Mouse (Mus musculus) urinary bladder, adult 2 months (tissue): ENCODE data around the gene Suv39h2. TPM values are rescaled to one million over a fixed set of nuclear protein-coding genes. Genes with fewer than 3 reads are reported as not detected.

Experiments
- DNase-seq: peaks from one replicate; pipeline ENCODE4 v3.0.0; 2022; ENCODE audit warnings: low spot score
- polyA plus RNA-seq: library from polyadenylated mRNA; depleted of rRNA; stranded (reverse); fragments of >200 nt; gene quantifications from 2 replicates; pipeline ENCODE4 v1.2.3, GENCODE M21; 2012; rRNA removed

Suv39h2 gene
- polyA plus RNA-seq, 1 experiment = 1.1 TPM

GRCm38 (mm10) chr2:3422548-3422947 lies 52.3 kb downstream of the Suv39h2 start, which contains the start of gene Meig1:
TSS of gene Meig1 (minus strand) at chr2:3422648.
- no peak for DNase-seq

GRCm38 (mm10) chr2:3420157-3420556 lies 54.7 kb downstream of the Suv39h2 start:
- DNase-seq = no peak

GRCm38 (mm10) chr2:3418883-3419431 lies 55.9 kb downstream of the Suv39h2 start:
- peak; percentile 87 for DNase-seq

- DNase-seq = no peak
Measured at GRCm38 (mm10) chr2:3415676-3416075, 59.2 kb downstream of the Suv39h2 start.

GRCm38 (mm10) chr2:3414241-3414640 lies 60.6 kb downstream of the Suv39h2 start:
- no peak for DNase-seq

- DNase-seq = no peak
Measured at GRCm38 (mm10) chr2:3407756-3408155, 67.1 kb downstream of the Suv39h2 start.

- DNase-seq = no peak
Measured at GRCm38 (mm10) chr2:3405981-3406380, 68.8 kb downstream of the Suv39h2 start.

Other genes starting within 250 kb of the Suv39h2 start
- gene Nmt2, start 190.8 kb downstream of the Suv39h2 start, polyA plus RNA-seq = 11.4 and 13.4 TPM in 2 replicates
- 14.8 and 19.9 TPM in 2 replicates for gene Rpp38, start 142.4 kb downstream of the Suv39h2 start, polyA plus RNA-seq
- gene Acbd7, start 138.9 kb downstream of the Suv39h2 start, polyA plus RNA-seq = 0.34 TPM in 1 of 2 replicates, not detected in the other
- not detected in 2 replicates for gene Olah, start 77.8 kb downstream of the Suv39h2 start, polyA plus RNA-seq
- gene Meig1, start 52.4 kb downstream of the Suv39h2 start, polyA plus RNA-seq = 0.22 and 0.29 TPM in 2 replicates
- 9.7 and 11.9 TPM in 2 replicates for gene Dclre1c, start 50.9 kb downstream of the Suv39h2 start, polyA plus RNA-seq
- 1.5 and 1.7 TPM in 2 replicates for gene Gm45902, start 37.8 kb upstream of the Suv39h2 start, polyA plus RNA-seq
- 41.5 and 51.4 TPM in 2 replicates for gene Hspa14, start 37.8 kb upstream of the Suv39h2 start, polyA plus RNA-seq
- gene Cdnf, start 38.0 kb upstream of the Suv39h2 start, polyA plus RNA-seq = 3.8 and 5.3 TPM in 2 replicates
- 30.9 and 37.2 TPM in 2 replicates for gene Fam107b, start 95.5 kb upstream of the Suv39h2 start, polyA plus RNA-seq